Mouse (Mus musculus): ENCODE measurements around the gene Glis3. TPM values are rescaled to one million over a fixed set of nuclear protein-coding genes. Genes with fewer than 3 reads are reported as not detected.

Glis3 gene
- 1 to 10 TPM; 4.4 to 7.2 TPM for total RNA-seq (2021)

DNA sequence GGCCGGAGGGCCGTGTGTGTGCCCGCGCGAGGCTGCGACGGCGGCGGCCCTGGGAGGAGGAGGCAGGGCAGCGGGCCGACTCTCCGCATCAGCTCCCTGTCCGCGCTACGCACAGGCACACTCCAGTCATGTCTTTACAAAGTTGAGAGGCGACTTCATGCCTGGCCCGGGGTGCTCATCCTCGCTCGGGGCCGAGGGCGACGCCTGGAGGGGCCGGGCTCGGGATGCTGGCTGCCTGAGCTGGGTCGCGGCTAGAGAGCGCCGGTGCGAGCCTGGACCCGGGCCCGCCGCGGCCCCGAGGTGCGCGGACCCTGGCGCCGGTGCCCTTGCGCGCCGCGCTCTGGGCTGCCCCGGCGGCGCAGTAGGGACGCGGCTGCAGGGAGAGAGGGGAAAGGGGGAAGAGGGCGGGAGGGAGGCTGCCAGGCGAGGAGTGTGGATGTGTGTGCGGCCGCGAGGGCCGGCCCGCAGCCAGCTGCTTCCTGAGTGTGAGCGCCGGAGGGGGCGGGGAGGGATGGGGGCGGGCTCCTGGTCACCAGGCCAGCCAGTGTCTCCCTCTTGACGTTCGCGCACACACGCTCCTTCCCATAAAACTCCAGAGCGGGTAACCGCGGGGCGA lies at the start of gene Glis3:
TSS of gene Glis3 (minus strand) at position 302 of the 616 bp plus-strand sequence.
- intact Hi-C loops (cut with DNase I) = no loop called here
- DNase-seq (ENCODE audit: low spot score in 2 of 2) = peak; percentile 19 to 21

DNA sequence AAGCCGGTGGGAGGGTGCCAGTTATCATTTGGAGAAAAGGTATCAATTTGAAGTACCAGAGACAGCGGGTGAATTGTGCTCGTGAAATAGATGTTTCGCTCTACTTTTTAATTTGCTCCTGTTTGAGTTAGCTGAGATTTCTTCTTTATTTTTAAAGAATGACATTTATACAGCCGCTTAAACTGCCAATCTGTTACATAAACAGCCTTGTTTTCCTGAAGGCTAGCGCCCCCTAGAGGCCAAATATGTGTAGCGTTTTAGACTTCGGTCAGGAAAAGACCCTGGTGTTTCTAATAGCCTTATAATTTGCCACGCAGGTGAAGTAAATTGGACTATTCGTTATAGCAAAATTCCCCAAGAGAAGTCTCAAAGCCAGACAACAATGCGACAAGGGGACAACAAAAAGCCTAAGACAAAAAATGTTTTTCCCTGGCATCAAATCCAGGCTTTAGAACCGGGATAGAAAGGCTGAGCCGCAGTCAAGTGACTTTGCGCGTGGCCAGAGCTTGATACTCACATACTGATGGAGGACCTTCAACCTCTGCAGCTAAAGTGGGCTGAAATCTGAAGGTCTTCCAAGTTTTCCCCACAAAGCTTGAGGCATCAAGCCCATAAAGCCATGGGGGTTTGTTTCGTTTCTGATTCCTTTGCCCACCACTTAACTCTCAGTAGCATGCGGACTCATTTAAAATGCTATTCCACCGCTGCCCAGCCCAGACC lies 46.4 kb upstream of the Glis3 start:
- intact Hi-C loops (cut with DNase I) = loop anchor here (1.0 to 10.0 kb wide), 4 partner anchors 219 to 712 kb away; partner anchors contain the start of gene Rfx3
- peak; percentile 59 to 69 for DNase-seq (ENCODE audit: low spot score in 2 of 2)

DNA sequence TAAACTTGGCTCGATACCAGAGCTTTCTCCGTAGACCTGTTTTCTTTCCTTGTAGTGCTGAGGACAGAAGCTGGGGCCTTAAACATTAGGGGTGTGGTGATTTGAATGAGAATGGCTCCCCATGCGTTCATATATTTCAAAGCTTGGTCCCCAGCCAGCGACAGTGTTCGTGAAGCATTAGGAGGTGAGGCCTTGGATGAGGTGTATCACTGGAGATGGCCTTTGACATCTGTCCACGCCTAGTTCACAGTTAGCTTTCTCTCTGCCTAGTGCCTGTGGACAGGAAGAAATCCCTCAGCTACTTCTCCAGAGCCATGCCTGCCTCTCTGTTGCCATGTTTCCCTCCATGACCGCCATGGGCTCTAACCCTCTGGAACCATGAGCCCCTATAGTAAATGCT lies 44.8 kb upstream of the Glis3 start:
- intact Hi-C loops (cut with DNase I) = loop anchor here (5.0 to 10.0 kb wide), 3 partner anchors 217 to 710 kb away; partner anchors contain the start of gene Rfx3

DNA sequence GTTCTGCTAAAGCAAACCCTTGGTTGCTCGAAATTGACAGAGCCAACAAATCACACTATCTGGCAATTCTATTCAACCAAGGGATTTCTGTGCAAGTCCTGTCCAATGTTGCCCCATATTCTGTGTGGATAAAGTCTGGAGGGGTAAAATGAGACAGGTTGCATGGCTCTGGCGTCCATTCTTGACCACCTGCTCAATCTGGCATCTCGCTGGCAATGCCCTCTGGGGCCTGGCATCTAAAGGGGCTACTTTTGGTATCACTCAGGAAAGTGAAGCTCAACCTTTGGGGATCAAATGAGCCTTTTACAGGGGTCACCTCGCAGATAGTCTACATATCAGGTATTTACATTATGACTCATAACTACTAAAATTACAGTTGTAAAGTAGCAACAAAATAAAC lies 42.7 kb upstream of the Glis3 start:
- intact Hi-C loops (cut with DNase I) = loop anchor here (10.0 kb wide), 2 partner anchors 328 to 708 kb away; partner anchors contain the start of gene Rfx3
- no peak for DNase-seq (ENCODE audit: low spot score in 2 of 2)

More for the DNA sequence above, 44.8 kb upstream of the Glis3 start:
- no peak for DNase-seq (ENCODE audit: low spot score in 2 of 2)

DNA sequence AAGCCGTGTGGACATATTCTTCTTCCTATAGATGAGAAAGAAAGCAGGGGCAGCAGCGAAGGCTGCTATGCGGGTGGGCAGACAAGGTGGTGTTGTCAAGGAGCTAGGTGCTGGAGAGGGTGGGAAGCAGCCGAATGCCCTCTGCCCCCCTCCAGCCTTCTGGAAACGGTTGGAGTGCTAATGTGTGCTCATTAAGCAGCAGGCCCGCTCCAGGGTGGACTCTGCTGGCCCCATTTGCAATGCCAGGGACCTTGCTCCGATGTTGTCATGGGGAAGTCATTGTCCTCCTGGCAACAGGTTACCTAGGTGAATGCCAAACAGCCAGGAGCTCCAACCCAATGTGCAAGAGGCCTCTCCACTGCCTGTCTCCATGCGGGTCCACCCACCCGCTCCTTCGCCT lies 42.0 kb upstream of the Glis3 start:
- DNase-seq (ENCODE audit: low spot score in 2 of 2) = no peak

DNA sequence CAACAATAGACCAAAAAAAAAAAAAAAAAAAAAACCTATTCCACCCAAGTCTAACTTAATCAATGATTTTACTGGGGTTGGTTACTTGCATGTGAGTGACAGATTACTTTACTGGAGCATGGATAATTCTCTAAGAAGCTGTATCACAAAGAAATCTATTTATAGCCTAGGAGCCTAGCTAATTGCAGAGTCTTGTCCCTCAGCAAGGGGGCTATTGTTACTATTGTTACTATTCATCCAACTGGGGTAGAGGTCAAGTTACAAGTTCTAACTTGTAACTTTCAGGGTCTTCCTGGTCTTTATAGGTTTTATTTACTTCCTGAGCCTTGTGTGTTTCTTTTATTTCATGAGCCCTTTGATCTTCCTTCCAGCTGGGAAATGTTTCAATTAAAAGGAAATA lies 40.1 kb upstream of the Glis3 start:
- DNase-seq (ENCODE audit: low spot score in 2 of 2) = no peak
- intact Hi-C loops (cut with DNase I) = loop anchor here (10.0 kb wide), 2 partner anchors 325 to 705 kb away; partner anchors contain the start of gene Rfx3

More for the DNA sequence above, 42.0 kb upstream of the Glis3 start:
- intact Hi-C loops (cut with DNase I) = loop anchor here (10.0 kb wide), 2 partner anchors 327 to 707 kb away; partner anchors contain the start of gene Rfx3

DNA sequence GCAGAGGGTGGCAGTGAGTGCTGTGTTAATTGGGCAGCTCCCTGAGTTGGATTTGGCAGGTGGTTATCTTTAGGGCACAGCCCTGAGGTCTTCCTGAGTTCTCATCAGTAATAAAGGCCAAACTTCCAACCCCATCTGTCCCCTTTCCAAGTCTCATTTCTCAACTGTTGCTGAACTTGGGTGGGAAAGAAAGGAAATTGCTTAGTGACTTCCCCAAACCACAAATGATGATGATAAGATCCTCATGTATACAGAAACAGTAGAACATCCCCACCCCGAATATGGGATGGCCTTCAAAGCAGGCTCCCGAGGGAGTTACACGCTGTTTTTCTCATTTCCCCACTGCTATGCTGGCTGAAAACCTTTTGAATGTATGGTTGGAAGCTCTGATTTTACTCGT lies 34.8 kb upstream of the Glis3 start:
- DNase-seq (ENCODE audit: low spot score in 2 of 2) = no peak
- intact Hi-C loops (cut with DNase I) = no loop called here

DNA sequence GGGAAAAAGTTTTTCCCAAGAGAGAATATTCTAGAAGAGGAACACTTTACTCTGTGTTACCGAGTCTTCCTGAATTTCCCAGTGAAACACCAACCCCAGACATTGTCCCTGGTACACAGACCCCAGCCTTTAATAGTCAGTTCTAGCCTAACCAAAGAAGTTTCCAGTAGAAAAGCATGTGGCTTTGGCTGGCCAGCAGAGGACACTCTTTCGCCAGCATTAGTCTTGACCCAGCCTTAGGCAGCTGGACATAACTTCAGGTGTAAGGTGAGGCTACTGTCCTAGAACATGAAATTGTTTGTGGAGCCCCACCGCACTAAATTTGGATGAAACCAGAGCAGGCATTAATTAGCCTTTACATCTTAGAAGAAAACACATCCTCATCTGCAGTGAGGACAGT lies 17.8 kb upstream of the Glis3 start:
- intact Hi-C loops (cut with DNase I) = no loop called here
- no peak for DNase-seq (ENCODE audit: low spot score in 2 of 2)

DNA sequence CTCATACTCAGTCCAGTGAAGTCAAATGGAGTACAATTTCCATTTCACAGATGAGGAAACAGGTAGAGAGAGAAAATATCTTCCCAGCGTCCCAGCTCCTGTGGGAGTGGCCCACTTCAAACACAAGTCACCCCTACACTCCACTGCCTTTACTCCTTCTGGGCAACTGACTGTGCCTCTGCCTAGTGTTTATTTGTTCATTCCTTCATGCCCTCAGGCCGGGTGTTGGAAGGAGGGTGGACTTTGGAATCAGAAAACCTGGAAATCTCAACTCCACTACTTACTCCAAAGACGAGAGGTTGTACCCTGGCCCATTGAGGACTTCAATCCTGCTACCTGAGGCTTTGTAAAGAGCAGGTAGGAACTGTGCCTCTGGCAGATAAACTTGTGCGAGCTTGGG lies 6.5 kb upstream of the Glis3 start:
- no peak for DNase-seq (ENCODE audit: low spot score in 2 of 2)
- intact Hi-C loops (cut with DNase I) = no loop called here

DNA sequence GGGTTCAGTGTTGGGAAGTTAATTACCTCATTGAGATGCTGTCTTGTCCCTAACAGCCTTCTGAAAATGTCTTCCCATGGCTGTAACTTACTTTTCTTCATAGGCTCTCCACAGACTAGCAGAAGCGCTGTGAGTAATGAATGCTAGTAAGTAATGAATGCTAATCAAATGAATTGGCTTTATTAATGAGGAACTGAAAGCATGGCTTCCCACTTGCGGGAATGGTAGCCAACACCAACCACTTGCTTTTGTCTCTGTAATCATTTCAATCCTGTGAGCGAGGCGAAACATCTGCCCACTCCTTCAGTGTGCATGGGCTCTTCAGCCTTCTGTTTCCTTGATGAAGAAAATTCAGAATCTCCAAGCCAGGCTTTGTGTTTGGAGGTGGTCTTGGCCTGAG lies 5.6 kb upstream of the Glis3 start:
- intact Hi-C loops (cut with DNase I) = no loop called here
- no peak for DNase-seq (ENCODE audit: low spot score in 2 of 2)

DNA sequence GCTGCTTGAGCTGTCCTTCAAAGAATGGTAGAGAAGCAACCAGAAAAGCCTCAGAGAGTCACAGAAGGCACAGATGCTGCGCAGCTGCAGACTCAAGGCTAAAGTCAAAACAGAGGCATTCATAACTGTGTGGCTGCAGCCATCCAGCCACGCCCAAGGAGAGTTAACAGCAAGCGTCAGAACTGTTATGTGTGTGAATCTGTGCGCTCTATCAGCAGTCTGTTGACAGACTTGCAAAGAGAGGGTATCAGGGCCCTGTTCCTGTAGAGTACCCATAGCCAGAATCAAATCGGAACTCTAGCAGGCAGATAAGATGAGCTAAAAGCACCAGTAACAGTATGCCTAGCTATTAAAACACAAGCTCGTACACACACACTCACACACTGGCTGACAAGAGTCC lies 4.5 kb upstream of the Glis3 start:
- intact Hi-C loops (cut with DNase I) = no loop called here

DNA sequence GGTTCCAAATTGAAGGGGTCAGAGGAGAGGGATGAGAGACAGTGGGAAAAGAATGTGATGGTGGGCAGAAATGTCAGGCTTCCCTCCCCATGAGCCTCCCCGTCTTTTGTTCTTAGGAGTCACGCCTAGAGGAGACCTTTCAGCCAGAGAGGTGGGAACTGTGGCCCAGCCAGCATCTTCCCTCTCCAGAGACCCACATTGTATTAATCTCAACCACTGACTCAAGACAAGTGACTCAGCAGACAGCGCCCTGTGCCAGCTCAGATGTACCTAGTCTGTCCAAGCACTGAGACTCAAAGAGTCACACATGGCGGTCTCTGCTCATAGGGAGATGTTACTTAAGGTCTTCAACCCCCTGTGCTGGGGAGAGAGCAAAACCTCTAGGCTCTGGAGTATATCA lies 3.5 kb upstream of the Glis3 start:
- no peak for DNase-seq (ENCODE audit: low spot score in 2 of 2)
- intact Hi-C loops (cut with DNase I) = no loop called here

More for the DNA sequence above, 4.5 kb upstream of the Glis3 start:
- DNase-seq (ENCODE audit: low spot score in 2 of 2) = no peak

DNA sequence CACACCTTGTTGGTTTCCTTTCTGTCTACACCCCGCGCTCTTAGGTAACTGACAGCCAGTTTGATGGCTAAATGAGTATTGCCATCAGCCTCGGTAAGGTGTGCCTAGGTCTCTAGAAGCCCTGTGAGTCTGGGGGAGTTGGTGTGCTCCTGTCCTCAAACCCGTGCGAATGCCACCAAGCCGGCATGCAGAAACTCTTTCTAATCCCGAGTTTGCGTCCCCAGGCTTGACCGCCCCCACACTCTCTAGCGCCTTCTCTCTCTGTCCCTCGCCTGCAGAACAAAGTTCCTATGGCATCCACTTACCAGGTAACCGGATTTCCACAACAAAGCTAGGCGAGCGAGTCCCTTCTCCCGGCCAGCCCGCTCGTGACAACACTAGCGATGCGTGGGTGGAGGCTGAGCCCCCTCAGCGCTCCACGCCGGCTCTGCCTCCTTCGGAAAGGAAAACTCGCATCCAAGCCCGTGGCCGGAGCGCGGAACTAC lies 544 bp downstream of the Glis3 start:
- peak in 1 of 2 experiments; percentile 35 for DNase-seq (ENCODE audit: low spot score in 2 of 2)
- intact Hi-C loops (cut with DNase I) = no loop called here

DNA sequence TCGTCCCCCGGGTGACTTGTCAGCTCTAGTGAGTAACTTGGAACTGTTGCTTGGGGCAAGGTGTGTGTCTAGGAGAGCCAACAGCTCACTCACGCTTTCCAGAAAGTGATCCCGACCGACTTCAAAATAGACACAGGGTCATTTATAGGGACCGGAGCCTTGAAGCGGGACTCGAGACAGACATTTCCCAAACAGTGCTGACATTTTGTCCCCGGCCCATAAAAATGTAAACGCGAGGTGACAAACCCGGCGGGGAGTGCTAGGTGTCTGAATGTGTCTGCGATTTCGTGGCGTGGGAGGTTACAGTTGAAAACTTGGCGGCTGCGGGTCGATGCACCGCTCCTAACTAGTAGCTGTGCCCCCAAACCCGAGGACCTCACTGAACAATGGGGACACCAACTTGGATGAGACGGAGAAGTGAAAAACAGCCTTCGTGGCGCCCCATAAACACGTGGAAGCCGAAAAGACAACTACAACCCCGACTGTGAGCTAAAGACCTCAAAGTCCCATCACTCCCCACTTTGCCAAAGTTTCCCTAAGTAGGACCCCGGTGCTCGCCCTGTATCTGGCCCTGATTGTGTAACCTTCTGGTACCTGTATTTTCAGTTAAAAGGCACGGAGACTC lies 1.1 kb downstream of the Glis3 start:
- no peak for DNase-seq (ENCODE audit: low spot score in 2 of 2)
- intact Hi-C loops (cut with DNase I) = no loop called here

DNA sequence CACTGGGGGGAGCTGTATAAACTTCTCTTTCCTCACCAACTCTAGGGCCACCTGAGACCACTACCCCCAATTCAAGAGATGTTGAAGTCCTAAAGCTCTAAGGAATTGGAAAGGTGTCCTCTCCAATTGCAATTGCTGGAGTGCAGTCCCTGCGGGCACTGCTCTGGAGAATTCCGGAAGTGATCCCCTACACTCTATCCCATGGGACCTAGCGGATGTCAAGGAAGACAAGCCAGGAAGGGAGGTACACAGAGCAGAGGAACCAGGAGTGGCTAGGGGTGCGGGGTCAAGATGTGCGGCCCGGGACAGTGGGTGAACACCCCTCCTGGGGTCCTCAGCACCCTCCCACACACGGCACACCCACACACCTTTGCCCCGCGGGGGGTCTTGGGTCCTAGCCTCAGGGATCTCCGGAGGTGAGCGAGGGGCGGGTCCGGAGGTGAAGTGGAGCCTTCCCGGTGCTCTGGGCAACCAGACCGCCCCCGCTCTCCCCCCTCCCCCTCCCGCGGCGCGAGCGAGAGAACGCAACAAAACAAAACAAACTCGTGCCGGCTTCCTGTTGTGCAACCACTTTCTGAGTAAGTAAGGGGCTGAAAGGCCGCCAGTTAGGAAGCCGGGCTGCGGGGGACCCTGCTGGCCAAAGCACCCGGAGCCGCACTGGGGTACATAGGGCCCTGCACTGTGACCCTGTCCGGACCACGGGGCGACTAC lies 2.0 kb downstream of the Glis3 start:
- DNase-seq (ENCODE audit: low spot score in 2 of 2) = no peak
- intact Hi-C loops (cut with DNase I) = no loop called here

DNA sequence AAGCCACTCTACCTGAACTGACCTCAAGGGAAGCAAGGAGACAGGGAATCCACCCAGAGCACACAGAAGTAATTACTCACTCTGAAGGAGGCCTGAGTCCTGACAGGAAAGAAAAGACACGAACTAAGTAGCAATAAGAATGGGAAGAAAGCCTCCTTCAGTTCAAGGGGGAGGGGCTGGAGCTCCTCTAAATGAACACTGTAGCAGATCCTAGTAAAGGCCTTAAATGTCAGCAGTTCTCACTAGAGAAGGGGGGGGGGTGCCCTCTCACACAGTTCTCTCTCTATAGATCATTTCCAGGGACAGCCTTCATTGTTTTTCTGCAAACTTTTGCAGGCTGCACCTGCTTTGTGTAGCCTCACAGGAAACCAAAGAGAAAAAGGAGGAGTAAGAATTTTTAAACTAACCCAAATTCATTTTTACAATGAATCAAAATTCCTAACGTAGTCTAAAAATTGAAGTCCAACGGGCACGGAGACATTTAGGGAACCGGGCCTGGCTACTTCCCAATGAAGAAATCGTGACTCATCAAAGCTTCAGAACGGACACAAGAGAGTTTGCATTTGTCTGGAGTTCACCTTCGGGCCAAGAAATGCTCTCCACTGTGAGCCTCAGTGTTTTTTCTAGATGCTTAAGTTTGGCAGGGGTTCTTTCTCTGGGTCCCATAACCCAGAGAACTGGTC lies 2.7 kb downstream of the Glis3 start:
- DNase-seq (ENCODE audit: low spot score in 2 of 2) = no peak
- intact Hi-C loops (cut with DNase I) = no loop called here

DNA sequence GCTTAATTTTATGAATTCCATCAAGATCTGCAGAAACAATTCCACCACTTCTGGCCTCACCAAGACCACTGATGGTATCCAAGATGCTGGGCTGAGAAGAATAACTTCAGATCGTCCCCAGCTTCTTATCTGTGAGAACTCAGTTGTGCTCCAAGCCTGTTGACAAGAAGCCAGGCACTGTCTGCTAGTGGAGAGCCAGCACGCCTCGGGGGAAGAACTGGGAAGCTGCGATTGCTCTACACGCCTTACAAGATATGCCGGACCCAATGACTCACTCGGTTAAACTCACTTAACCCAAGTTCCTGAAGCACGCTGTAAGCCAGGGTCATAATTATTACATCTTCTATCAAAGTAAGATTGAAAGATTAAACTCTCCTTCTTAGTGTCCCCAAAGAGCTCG lies 16.1 kb downstream of the Glis3 start:
- intact Hi-C loops (cut with DNase I) = no loop called here
- DNase-seq (ENCODE audit: low spot score in 2 of 2) = no peak

DNA sequence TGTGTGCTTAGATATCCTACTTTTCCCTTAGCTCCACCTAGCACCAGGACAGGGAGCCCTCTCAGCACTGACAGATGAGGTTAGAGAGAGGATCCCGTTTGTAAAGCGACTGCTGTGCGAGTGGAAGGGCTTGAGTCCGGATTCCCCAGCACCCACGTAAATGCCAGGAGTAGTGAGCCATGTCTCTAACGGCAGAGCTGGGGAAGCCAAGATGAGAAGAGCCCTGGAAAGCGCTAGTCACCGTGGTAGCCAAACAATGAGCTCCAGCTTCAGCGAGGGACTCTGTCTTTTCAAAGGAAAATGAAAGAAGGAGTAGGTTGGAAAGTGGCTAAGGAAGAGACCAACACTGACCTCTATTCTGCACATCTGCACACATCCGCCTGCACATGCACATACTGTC lies 16.7 kb downstream of the Glis3 start:
- no peak for DNase-seq (ENCODE audit: low spot score in 2 of 2)
- intact Hi-C loops (cut with DNase I) = no loop called here

DNA sequence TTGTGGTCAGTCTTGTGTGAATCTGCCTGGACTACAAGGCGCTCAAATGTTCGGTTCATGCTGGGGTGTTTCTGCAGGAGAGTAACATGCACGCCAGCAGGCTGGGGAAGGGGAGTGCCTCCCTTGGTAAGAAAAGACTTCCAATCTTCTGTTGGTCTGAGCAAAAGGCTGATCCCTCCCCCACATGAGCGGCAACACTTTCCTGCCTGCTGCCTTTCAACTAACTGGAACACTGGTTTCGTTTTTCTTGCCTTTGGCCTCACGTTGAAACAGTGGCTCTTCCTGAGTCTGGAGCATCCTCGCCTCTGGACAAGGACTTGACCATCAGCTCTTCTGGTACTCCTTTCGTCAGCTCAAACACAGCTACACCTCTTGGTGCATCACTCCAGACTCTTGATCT lies 17.4 kb downstream of the Glis3 start:
- intact Hi-C loops (cut with DNase I) = no loop called here
- DNase-seq (ENCODE audit: low spot score in 2 of 2) = no peak
